Mouse (Mus musculus): ENCODE data around the gene Col4a3bp.

DNA sequence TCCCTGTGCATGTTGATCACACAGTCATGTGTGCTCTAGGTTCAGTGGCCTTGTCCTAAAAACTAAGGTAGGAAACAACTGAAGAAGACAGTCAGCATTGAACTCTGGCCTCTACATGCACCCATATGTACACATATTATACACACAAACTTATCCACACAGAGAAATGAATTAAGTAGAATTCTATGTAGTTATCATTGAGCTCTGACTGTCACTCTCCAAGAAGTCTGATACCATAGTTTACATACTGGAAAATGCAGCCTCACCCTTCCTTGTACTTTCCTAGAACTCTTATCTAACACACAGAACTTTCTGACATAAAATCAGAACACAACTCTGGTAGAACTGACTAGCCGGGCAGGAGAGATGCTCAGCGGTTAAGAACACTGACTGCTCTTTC, 61.8 kb downstream of the Col4a3bp start:
- TF ChIP-seq CTCF (IDR thresholded peaks at IDR 0.05; ENCODE audit: borderline replicate concordance, control insufficient read depth, extremely low read depth, insufficient read depth, low read length, poor library complexity), result no peak
- TF ChIP-seq POLR2A (IDR thresholded peaks at IDR 0.05; ENCODE audit: control insufficient read depth, extremely low read depth, insufficient read depth, low read length, poor library complexity), result no peak
